Mouse (Mus musculus): ENCODE measurements around the gene Ccdc78.

GRCm38 (mm10) chr17:25830806-25831431, 44.5 kb downstream of the Ccdc78 start:
- TF ChIP-seq TAL1 (IDR thresholded peaks at IDR 0.05; ENCODE audit: low read length) (no peak), GATA1 (IDR thresholded peaks at IDR 0.05; ENCODE audit: low read length) (no peak)

All from erythroblast, embryonic 14.5 days (primary cell).